Mouse (Mus musculus): Measurements from ENCODE around the gene Plcl1.

DNA sequence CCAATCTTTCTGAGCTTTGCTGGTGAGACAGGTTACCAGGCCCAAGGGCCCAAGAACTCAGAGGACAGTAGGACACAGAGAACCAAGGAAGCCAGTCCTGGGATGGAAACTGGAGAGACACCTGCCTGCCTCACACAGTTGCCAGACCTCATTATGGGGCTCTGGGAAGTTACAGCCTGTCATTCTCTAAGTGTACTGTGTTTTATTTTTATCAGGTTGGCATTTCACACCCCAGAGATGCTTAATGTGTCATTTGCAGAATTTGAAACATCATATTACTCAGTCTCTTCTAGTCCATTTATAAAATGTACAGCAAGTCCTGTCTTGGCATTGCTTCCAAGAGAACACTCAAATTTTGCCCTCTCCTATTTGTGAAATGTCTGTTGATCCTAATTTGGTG lies 111.5 kb downstream of the Plcl1 start:
- TF ChIP-seq CTCF (IDR thresholded peaks at IDR 0.05; ENCODE audit: borderline replicate concordance, extremely low read depth, insufficient read depth, insufficient read length) (no peak), POLR2A (IDR thresholded peaks at IDR 0.05; ENCODE audit: borderline replicate concordance, extremely low read depth, insufficient read depth, insufficient read length, poor library complexity, severe bottlenecking) (no peak)

All from brain, embryonic 14.5 days (tissue).